Mouse (Mus musculus) central nervous system, embryonic 14 days (tissue): ENCODE results near the gene Tns2. TPM values are rescaled to one million over a fixed set of nuclear protein-coding genes. Genes with fewer than 3 reads are reported as not detected.

Source experiments
- polyA plus RNA-seq: library from polyadenylated mRNA; depleted of rRNA; stranded (reverse); fragments of >200 nt; gene quantifications from 2 replicates; pipeline ENCODE4 v1.2.3, GENCODE M21; 2012; rRNA removed

Gene Tns2
- polyA plus RNA-seq = 15.9 and 36.1 TPM in 2 replicates

GRCm38 (mm10) chr15:102100161-102100981 lies at the start of gene Tns2:
TSS of gene Tns2 (plus strand) at chr15:102100413.

GRCm38 (mm10) chr15:102073559-102074069 lies 26.6 kb upstream of the Tns2 start, which contains the start of gene Eif4b:
TSS of gene Eif4b (plus strand) at chr15:102073773.

DNA sequence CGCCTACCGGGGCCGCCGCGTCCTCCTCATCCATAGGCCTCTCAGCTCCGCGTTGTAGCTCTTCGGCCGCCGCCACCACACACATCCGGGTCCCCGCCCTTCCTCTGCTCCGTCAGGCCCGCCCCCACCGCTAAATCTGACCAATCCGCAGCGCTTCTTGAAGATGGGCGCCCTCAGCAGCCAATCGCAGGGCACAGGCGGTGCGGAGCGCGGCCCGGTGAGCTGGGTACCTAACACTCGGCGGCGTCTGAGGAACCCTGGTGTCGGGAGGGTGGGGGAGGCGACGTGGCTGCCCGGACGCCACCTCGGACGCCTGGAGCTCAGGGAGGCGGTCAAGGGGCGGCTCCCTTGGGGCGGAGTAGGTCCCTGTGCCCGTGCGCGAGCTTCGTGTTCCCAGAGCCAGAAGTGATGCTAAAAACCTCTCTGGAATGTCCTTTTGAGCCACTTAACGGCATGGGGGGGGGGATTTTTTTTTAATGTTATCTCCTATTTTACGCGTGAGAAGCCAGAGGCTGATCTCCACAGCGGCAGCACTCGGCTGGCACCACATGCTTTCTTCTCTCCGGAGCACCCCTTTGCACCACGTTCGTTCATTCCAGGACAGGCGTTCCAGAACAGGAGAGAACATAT lies 36.0 kb downstream of the Tns2 start, which contains the start of gene Spryd3:
TSS of gene Spryd3 (minus strand) at position 106 of the 630 bp plus-strand sequence.

DNA sequence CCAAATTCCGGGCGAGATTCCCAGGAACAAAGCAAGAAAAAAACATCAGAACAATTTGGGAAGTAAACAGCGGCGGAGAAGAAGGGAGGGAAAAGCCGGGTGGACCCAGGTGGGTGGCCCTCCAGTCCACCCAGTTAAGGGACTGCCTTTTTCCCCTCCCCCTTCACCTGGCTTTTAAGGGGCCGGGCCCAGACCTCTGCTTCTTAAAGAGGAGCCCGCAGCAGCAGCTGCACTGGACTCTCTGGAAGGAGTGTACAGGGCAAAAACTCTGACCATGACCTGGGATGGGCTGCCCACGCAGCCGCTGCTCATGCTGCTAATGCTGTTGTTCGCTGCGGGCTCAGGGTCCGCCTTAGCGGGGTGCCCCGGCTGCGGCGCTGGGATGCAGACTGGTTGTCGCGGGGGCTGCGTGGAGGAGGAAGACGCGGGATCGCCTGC lies 44.1 kb downstream of the Tns2 start, which contains the start of gene Igfbp6:
TSS of gene Igfbp6 (plus strand) at position 89 of the 438 bp plus-strand sequence.

DNA sequence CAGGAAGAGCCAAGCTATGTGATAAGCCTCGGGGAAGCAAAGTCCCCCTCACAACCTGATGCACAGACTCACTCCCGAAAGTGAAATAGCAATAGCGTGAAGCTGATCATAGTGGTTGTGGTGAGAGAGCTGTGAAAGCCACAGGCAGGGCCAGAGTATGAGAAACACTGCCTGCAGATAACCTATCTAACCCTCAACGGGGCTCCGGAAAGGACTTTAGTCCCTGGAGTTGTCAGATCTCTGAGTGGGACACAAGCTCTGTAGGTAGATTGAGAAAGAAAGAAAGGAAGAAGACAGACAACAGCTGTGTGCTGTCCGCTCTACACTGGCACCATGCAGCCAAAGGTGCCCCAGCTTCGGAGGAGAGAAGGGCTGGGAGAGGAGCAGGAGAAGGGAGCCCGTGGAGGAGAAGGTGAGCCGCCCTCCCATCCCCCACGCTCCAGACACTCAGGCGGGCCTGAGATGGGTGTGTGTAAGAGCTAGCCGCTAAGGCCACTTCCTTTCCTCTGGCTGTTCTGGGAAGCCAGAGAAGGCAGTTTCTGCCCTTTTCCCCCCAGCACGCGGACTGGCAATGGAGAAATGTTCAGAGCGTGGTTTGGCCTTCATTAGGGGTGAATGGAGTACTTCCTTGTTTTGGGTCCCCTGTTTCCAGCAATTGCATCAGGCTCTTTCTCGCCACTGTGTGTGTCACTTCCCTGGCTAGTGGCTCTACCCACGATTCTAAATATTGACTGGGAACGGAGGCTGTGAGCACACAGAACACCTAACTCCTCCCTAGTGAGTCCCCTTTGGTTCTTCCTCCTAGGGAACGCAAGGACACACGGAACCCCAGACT lies 50.3 kb downstream of the Tns2 start, which contains the start of gene Soat2:
TSS of gene Soat2 (plus strand) at position 226 of the 835 bp plus-strand sequence.

Other genes starting within 250 kb of the Tns2 start
- gene Krt1, start 249.6 kb upstream of the Tns2 start, polyA plus RNA-seq = 8.5 and 15.9 TPM in 2 replicates
- gene Krt77, start 230.7 kb upstream of the Tns2 start, polyA plus RNA-seq = 0.39 and 1.2 TPM in 2 replicates
- gene Krt76, start 207.5 kb upstream of the Tns2 start, polyA plus RNA-seq = not detected in 2 replicates
- gene Krt4, start 175.7 kb upstream of the Tns2 start, polyA plus RNA-seq = 0.07 and 3.0 TPM in 2 replicates
- 0.25 and 0.35 TPM in 2 replicates for gene Krt79, start 160.1 kb upstream of the Tns2 start, polyA plus RNA-seq
- gene Krt78, start 146.1 kb upstream of the Tns2 start, polyA plus RNA-seq = 0.02 TPM in 1 of 2 replicates, not detected in the other
- gene Krt8, start 95.9 kb upstream of the Tns2 start, polyA plus RNA-seq = 2.3 and 7.2 TPM in 2 replicates
- gene Krt18, start 72.2 kb upstream of the Tns2 start, polyA plus RNA-seq = 2.3 and 5.3 TPM in 2 replicates
- 183 TPM in 2 replicates for gene Eif4b, start 26.6 kb upstream of the Tns2 start, polyA plus RNA-seq
- 61.2 and 70.4 TPM in 2 replicates for gene Spryd3, start 35.8 kb downstream of the Tns2 start, polyA plus RNA-seq
- 0.98 and 2.7 TPM in 2 replicates for gene Igfbp6, start 43.9 kb downstream of the Tns2 start, polyA plus RNA-seq
- gene Soat2, start 50.1 kb downstream of the Tns2 start, polyA plus RNA-seq = 0.20 and 0.25 TPM in 2 replicates
- 104 and 115 TPM in 2 replicates for gene Zfp740, start 102.8 kb downstream of the Tns2 start, polyA plus RNA-seq
- gene Csad, start 104.3 kb downstream of the Tns2 start, polyA plus RNA-seq = 53.4 and 66.2 TPM in 2 replicates
- gene Itgb7, start 131.5 kb downstream of the Tns2 start, polyA plus RNA-seq = 0.44 and 1.0 TPM in 2 replicates
- gene Rarg, start 157.1 kb downstream of the Tns2 start, polyA plus RNA-seq = 10.4 and 29.3 TPM in 2 replicates
- gene Gm9918, start 170.2 kb downstream of the Tns2 start, polyA plus RNA-seq = 0.32 and 0.73 TPM in 2 replicates
- gene Mfsd5, start 179.0 kb downstream of the Tns2 start, polyA plus RNA-seq = 39.0 and 40.3 TPM in 2 replicates
- gene Espl1, start 195.9 kb downstream of the Tns2 start, polyA plus RNA-seq = 16.3 and 17.7 TPM in 2 replicates
- gene Pfdn5, start 225.7 kb downstream of the Tns2 start, polyA plus RNA-seq = 418 and 443 TPM in 2 replicates
- 116 and 117 TPM in 2 replicates for gene Myg1, start 231.3 kb downstream of the Tns2 start, polyA plus RNA-seq